Mouse (Mus musculus) lung, adult 2 months (tissue): ENCODE results near the gene Fosl2.

ENCODE experiments used
- CTCF ChIP-seq: fragments of 200-500 bp; IDR thresholded peaks from 2 replicates; pipeline ENCODE4 v1.5.1; 2011; ENCODE audit warnings: mild to moderate bottlenecking, low read length, control low read depth; ENCODE audit not compliant: insufficient read depth
- POLR2A ChIP-seq: fragments of 200-500 bp; IDR thresholded peaks from 2 replicates; pipeline ENCODE4 v1.6.1; 2011; ENCODE audit warnings: low read depth, mild to moderate bottlenecking, control low read depth, low read length, borderline replicate concordance; ENCODE audit errors: extremely low read depth

GRCm38 (mm10) chr5:32124957-32125356 is 10.6 kb upstream of the Fosl2 start:
- TF ChIP-seq POLR2A (no peak), CTCF (no peak)
